Mouse (Mus musculus): ENCODE measurements around the gene Mad1l1. TPM values are rescaled to one million over a fixed set of nuclear protein-coding genes. Genes with fewer than 3 reads are reported as not detected.

Gene Mad1l1
- total RNA-seq, 2 experiments from 2014 or later = 20.1 to 20.7 TPM

- DNase-seq (ENCODE audit: low spot score in 2 of 2) = no peak
Measured at GRCm38 (mm10) chr5:140102731-140103130, 218.6 kb downstream of the Mad1l1 start.

- DNase-seq (ENCODE audit: low spot score in 2 of 2) = no peak
Measured at GRCm38 (mm10) chr5:140101409-140102009, 219.8 kb downstream of the Mad1l1 start.

- peak in 1 of 2 experiments; percentile 51 for DNase-seq (ENCODE audit: low spot score in 2 of 2)
Measured at GRCm38 (mm10) chr5:140098711-140099110, 222.6 kb downstream of the Mad1l1 start.

- peak; percentile 74 to 81 for DNase-seq (ENCODE audit: low spot score in 2 of 2)
Measured at GRCm38 (mm10) chr5:140095203-140095602, 226.1 kb downstream of the Mad1l1 start.

GRCm38 (mm10) chr5:140093489-140093888 is 227.9 kb downstream of the Mad1l1 start:
- peak in 1 of 2 experiments; percentile 22 for DNase-seq (ENCODE audit: low spot score in 2 of 2)

- DNase-seq (ENCODE audit: low spot score in 2 of 2) = peak; percentile 51 to 64
Measured at GRCm38 (mm10) chr5:140091601-140092000, 229.8 kb downstream of the Mad1l1 start.

GRCm38 (mm10) chr5:140089263-140089662 is 232.1 kb downstream of the Mad1l1 start:
- DNase-seq (ENCODE audit: low spot score in 2 of 2) = no peak

GRCm38 (mm10) chr5:140087242-140087641 is 234.1 kb downstream of the Mad1l1 start:
- no peak for DNase-seq (ENCODE audit: low spot score in 2 of 2)

GRCm38 (mm10) chr5:140084341-140084740 is 237.0 kb downstream of the Mad1l1 start:
- DNase-seq (ENCODE audit: low spot score in 2 of 2) = no peak

GRCm38 (mm10) chr5:140083911-140084310 is 237.4 kb downstream of the Mad1l1 start:
- no peak for DNase-seq (ENCODE audit: low spot score in 2 of 2)

- peak; percentile 36 to 39 for DNase-seq (ENCODE audit: low spot score in 2 of 2)
Measured at GRCm38 (mm10) chr5:140082204-140082812, 239.0 kb downstream of the Mad1l1 start.

GRCm38 (mm10) chr5:140081084-140081483 is 240.3 kb downstream of the Mad1l1 start:
- DNase-seq (ENCODE audit: low spot score in 2 of 2) = no peak

GRCm38 (mm10) chr5:140079511-140079910 is 241.8 kb downstream of the Mad1l1 start:
- DNase-seq (ENCODE audit: low spot score in 2 of 2) = no peak

GRCm38 (mm10) chr5:140078406-140078805 is 242.9 kb downstream of the Mad1l1 start:
- DNase-seq (ENCODE audit: low spot score in 2 of 2) = no peak

- DNase-seq (ENCODE audit: low spot score in 2 of 2) = no peak
Measured at GRCm38 (mm10) chr5:140076438-140076837, 244.9 kb downstream of the Mad1l1 start.

- no peak for DNase-seq (ENCODE audit: low spot score in 2 of 2)
Measured at GRCm38 (mm10) chr5:140073671-140074116, 247.7 kb downstream of the Mad1l1 start.

- no peak for DNase-seq (ENCODE audit: low spot score in 2 of 2)
Measured at GRCm38 (mm10) chr5:140073148-140073670, 248.1 kb downstream of the Mad1l1 start.

GRCm38 (mm10) chr5:140068506-140068905 is 252.8 kb downstream of the Mad1l1 start:
- no peak for DNase-seq (ENCODE audit: low spot score in 2 of 2)

GRCm38 (mm10) chr5:140068051-140068450 is 253.3 kb downstream of the Mad1l1 start:
- DNase-seq (ENCODE audit: low spot score in 2 of 2) = no peak

GRCm38 (mm10) chr5:140066769-140067168 is 254.6 kb downstream of the Mad1l1 start:
- no peak for DNase-seq (ENCODE audit: low spot score in 2 of 2)

- no peak for DNase-seq (ENCODE audit: low spot score in 2 of 2)
Measured at GRCm38 (mm10) chr5:140066281-140066680, 255.1 kb downstream of the Mad1l1 start.

GRCm38 (mm10) chr5:140065281-140065945 is 255.9 kb downstream of the Mad1l1 start:
- DNase-seq (ENCODE audit: low spot score in 2 of 2) = no peak

All from layer of hippocampus, postnatal 10 days (tissue).